Mouse (Mus musculus) heart, postnatal 36 days (tissue): ENCODE data around the gene Serpini1. TPM values are rescaled to one million over a fixed set of nuclear protein-coding genes. Genes with fewer than 3 reads are reported as not detected.

Source experiments
- DNase-seq, 2 experiments: peaks; one replicate each; pipeline ENCODE4 v3.0.0; 2021 to 2022
- intact Hi-C: fragments of 180-260 bp; cut with DNase I; formaldehyde crosslinking; loops from one replicate; pipeline ENCODE4 v1.15.1; 2025
- total RNA-seq, 2 experiments: library from RNA; stranded (reverse); gene quantifications; 2 replicates each; pipeline ENCODE4 v1.2.3; 2021

The Serpini1 gene
- 1 to 10 TPM; 4.3 to 5.7 TPM for total RNA-seq

- intact Hi-C loops: no loop called here
- DNase-seq: peak; percentile 86 to 91
Measured at GRCm38 (mm10) chr3:75557292-75557691, at the start of gene Serpini1. TSS of gene Serpini1 (plus strand) at chr3:75557547.

GRCm38 (mm10) chr3:75517631-75518250 lies 39.6 kb upstream of the Serpini1 start:
- DNase-seq: peak; percentile 11 to 49
- intact Hi-C loops: loop anchor here (2.0 kb wide), 1 partner anchor 299 kb away; no protein-coding TSS in a partner anchor

GRCm38 (mm10) chr3:75521314-75521713 lies 36.0 kb upstream of the Serpini1 start:
- intact Hi-C loops: loop anchor here (5.0 kb wide), 1 partner anchor 196 kb away; no protein-coding TSS in a partner anchor
- no peak for DNase-seq

- no peak for DNase-seq
- intact Hi-C loops: loop anchor here (5.0 kb wide), 1 partner anchor 195 kb away; no protein-coding TSS in a partner anchor
Measured at GRCm38 (mm10) chr3:75522527-75522926, 34.8 kb upstream of the Serpini1 start.

- no peak for DNase-seq
- intact Hi-C loops: no loop called here
Measured at GRCm38 (mm10) chr3:75531074-75531473, 26.3 kb upstream of the Serpini1 start.

- no peak for DNase-seq
- intact Hi-C loops: no loop called here
Measured at GRCm38 (mm10) chr3:75534045-75534834, 23.1 kb upstream of the Serpini1 start.

- intact Hi-C loops: no loop called here
- no peak for DNase-seq
Measured at GRCm38 (mm10) chr3:75541259-75541658, 16.1 kb upstream of the Serpini1 start.

GRCm38 (mm10) chr3:75542852-75543251 lies 14.5 kb upstream of the Serpini1 start:
- DNase-seq: peak in 1 of 2 experiments; percentile 20
- intact Hi-C loops: no loop called here

- intact Hi-C loops: no loop called here
- no peak for DNase-seq
Measured at GRCm38 (mm10) chr3:75544287-75544686, 13.1 kb upstream of the Serpini1 start.

GRCm38 (mm10) chr3:75551248-75551647 lies 6.1 kb upstream of the Serpini1 start:
- intact Hi-C loops: no loop called here
- DNase-seq: no peak

GRCm38 (mm10) chr3:75556121-75556694 lies 1.1 kb upstream of the Serpini1 start:
- DNase-seq: no peak
- intact Hi-C loops: no loop called here

GRCm38 (mm10) chr3:75556695-75557291 lies 554 bp upstream of the Serpini1 start, which contains the start of gene Pdcd10:
TSS of gene Pdcd10 (minus strand) at chr3:75556856.
- DNase-seq: peak; percentile 97 to 98
- intact Hi-C loops: no loop called here

- intact Hi-C loops: no loop called here
- DNase-seq: no peak
Measured at GRCm38 (mm10) chr3:75574074-75574473, 16.7 kb downstream of the Serpini1 start.

GRCm38 (mm10) chr3:75575582-75575981 lies 18.2 kb downstream of the Serpini1 start:
- DNase-seq: no peak
- intact Hi-C loops: no loop called here

- intact Hi-C loops: no loop called here
- DNase-seq: peak in 1 of 2 experiments; percentile 12
Measured at GRCm38 (mm10) chr3:75579352-75579751, 22.0 kb downstream of the Serpini1 start.

GRCm38 (mm10) chr3:75583293-75583692 lies 25.9 kb downstream of the Serpini1 start:
- DNase-seq: no peak
- intact Hi-C loops: no loop called here

- no peak for DNase-seq
- intact Hi-C loops: no loop called here
Measured at GRCm38 (mm10) chr3:75584898-75585297, 27.6 kb downstream of the Serpini1 start.

GRCm38 (mm10) chr3:75611019-75611418 lies 53.7 kb downstream of the Serpini1 start:
- DNase-seq: peak; percentile 4 to 9

GRCm38 (mm10) chr3:75624627-75625026 lies 67.3 kb downstream of the Serpini1 start:
- intact Hi-C loops: no loop called here
- DNase-seq: no peak

More at GRCm38 (mm10) chr3:75611019-75611418, 53.7 kb downstream of the Serpini1 start:
- intact Hi-C loops: no loop called here

- DNase-seq: no peak
- intact Hi-C loops: no loop called here
Measured at GRCm38 (mm10) chr3:75630988-75631615, 73.8 kb downstream of the Serpini1 start.
